Mouse (Mus musculus): ENCODE results near the gene Arrb2. TPM values are rescaled to one million over a fixed set of nuclear protein-coding genes. Genes with fewer than 3 reads are reported as not detected.

The Arrb2 gene
- polyA plus RNA-seq (2015; fragmentation: Nextera tagmentation; extraction: Ambion mirVana) = 10.1 and 10.7 TPM in 2 replicates

DNA sequence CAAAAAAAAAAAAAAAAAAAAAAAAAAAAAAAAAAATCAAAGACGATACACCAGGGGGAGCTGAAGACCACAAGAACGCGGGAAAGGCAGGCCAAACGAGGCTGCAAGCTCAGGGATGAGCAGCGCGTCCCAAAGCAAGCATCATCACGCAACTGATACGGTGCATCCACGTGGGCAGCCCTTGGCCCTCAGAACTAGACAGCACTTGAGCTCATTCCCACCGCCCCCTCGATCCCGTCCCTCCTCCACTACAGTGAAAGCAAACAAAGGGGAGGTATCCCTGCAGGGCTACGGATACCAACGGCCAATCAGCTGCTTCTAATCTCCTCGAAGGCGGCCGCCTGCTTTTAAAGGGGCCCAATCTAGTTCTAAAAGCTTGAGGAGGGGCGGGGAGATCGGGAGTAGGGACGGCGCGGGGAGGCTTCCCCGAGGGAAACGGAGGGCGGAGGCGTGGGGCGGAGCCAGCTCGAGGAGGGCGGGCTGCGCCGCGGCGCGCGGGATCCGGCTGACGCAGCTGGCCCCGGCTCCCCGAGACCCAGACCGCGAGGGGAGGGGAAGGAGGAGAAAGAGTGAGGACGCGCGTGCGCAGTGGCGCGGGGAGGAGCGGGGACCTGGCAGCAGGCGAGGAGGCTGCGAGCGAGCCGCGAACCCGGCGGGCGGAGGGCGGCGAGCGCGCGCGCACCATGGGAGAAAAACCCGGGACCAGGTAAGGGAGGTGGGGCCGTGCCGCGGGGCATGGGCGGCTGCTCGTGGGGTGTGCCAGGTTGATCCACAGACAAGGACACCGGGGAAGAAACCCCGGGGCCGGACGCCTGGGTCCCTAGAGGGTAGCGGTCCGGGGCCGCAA is at the start of gene Arrb2:
Gene Arrb2 (plus strand): TSS at position 588 of the 847 bp plus-strand sequence.
- Histone ChIP-seq H3K9ac (ENCODE audit: low read depth, low read length) (peak within 1 kb of the TSS; percentile 82), H3K36me3 (ENCODE audit: control insufficient read depth, insufficient read depth, low read length) (0 out of 2 replicates have a peak, but pooled peaks cover 2% of the 10 kb centered on the region), H3K27me3 (replicated peaks; ENCODE audit: control insufficient read depth, insufficient read depth, low read length) (no peaks in the 10 kb centered on the region), H3K9me3 (ENCODE audit: control insufficient read depth, low read length) (no peaks in the 10 kb centered on the region), H3K4me1 (ENCODE audit: control insufficient read depth, insufficient read depth, low read length) (peaks cover 16% of the 10 kb centered on the region), H3K27ac (ENCODE audit: low read length) (peak within 1 kb of the TSS; percentile 66), H3K4me3 (ENCODE audit: low read length) (peak within 1 kb of the TSS; percentile 79), H3K4me2 (ENCODE audit: low read depth, low read length) (peak within 1 kb of the TSS; percentile 93)
- 2% methylated on average over 70 of the region's 75 CpGs for WGBS
- ATAC-seq = peak; percentile 98

DNA sequence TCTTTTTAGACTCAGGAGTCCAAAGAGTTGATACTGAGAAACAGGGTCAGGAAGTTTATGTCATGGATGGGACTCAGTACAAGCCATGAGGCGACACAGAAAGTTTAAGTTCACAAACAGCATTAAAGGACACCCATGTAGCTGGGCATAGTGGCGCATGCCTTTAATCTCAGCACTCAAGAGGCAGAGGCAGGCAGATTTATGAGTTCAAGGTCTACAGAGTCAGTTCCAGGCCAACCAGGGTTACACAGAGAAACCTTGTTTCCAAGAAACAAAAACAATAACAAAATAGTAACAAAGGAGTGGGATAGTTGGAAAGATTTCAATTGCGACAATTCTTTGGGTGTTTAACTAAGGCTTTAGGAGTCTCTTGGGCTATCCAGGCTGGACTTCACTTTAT is 48.3 kb upstream of the Arrb2 start:
- Histone ChIP-seq H3K9me3 (ENCODE audit: control insufficient read depth, low read length) (no peaks in the 10 kb centered on the region), H3K4me1 (ENCODE audit: control insufficient read depth, insufficient read depth, low read length) (no peaks in the 10 kb centered on the region), H3K9ac (ENCODE audit: low read depth, low read length) (no peak overlapping the region), H3K27me3 (replicated peaks; ENCODE audit: control insufficient read depth, insufficient read depth, low read length) (no peaks in the 10 kb centered on the region), H3K4me2 (ENCODE audit: low read depth, low read length) (no peak overlapping the region), H3K4me3 (ENCODE audit: low read length) (no peak overlapping the region), H3K27ac (ENCODE audit: low read length) (no peak overlapping the region), H3K36me3 (ENCODE audit: control insufficient read depth, insufficient read depth, low read length) (no peaks in the 10 kb centered on the region)
- 87% methylated on average over 3 of the region's 3 CpGs for WGBS
- ATAC-seq = no peak

GRCm38 (mm10) chr11:70387436-70387835 is 45.0 kb upstream of the Arrb2 start:
- no peaks in the 10 kb centered on the region for H3K4me1 ChIP-seq (ENCODE audit: control insufficient read depth, insufficient read depth, low read length)
- no peak overlapping the region for H3K27ac ChIP-seq (ENCODE audit: low read length)
- 0 out of 2 replicates have a peak, but pooled peaks cover 4% of the 10 kb centered on the region for H3K36me3 ChIP-seq (ENCODE audit: control insufficient read depth, insufficient read depth, low read length)
- WGBS = 82% methylated on average over 5 of the region's 5 CpGs
- no peaks in the 10 kb centered on the region for H3K9me3 ChIP-seq (ENCODE audit: control insufficient read depth, low read length)
- no peak overlapping the region for H3K4me2 ChIP-seq (ENCODE audit: low read depth, low read length)
- no peaks in the 10 kb centered on the region for H3K27me3 ChIP-seq (replicated peaks; ENCODE audit: control insufficient read depth, insufficient read depth, low read length)
- ATAC-seq = no peak
- no peak overlapping the region for H3K9ac ChIP-seq (ENCODE audit: low read depth, low read length)
- H3K4me3 ChIP-seq (ENCODE audit: low read length) = no peak overlapping the region

- no peak for ATAC-seq
- Histone ChIP-seq H3K27me3 (replicated peaks; ENCODE audit: control insufficient read depth, insufficient read depth, low read length) (no peaks in the 10 kb centered on the region), H3K9ac (ENCODE audit: low read depth, low read length) (no peak overlapping the region), H3K27ac (ENCODE audit: low read length) (no peak overlapping the region), H3K4me1 (ENCODE audit: control insufficient read depth, insufficient read depth, low read length) (no peaks in the 10 kb centered on the region), H3K4me3 (ENCODE audit: low read length) (no peak overlapping the region), H3K9me3 (ENCODE audit: control insufficient read depth, low read length) (no peaks in the 10 kb centered on the region), H3K36me3 (ENCODE audit: control insufficient read depth, insufficient read depth, low read length) (peaks cover 10% of the 10 kb centered on the region; the same call in 1 of the 2 replicates), H3K4me2 (ENCODE audit: low read depth, low read length) (no peak overlapping the region)
- WGBS = 77% methylated on average over 5 of the region's 5 CpGs
Observed at GRCm38 (mm10) chr11:70389421-70389820, 43.0 kb upstream of the Arrb2 start.

DNA sequence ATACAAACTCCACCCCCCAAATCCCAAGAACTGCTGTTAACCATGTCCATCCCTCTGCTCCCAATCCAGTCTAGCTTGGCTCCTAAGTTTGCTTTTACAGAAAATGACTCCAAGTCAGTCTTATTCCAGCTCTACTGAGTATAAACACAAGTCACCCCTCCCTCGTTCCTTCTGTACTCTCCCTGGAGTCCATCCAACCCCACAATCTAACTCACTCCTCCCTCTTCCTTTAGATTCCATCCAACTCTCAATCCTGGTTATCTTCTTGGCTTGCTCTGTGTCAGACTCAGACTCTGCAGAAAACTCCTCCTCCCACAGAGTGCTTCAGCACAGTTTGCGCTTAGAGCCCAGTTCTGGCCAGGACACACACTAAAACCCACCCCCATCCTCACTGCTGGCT is 28.8 kb upstream of the Arrb2 start:
- H3K36me3 ChIP-seq (ENCODE audit: control insufficient read depth, insufficient read depth, low read length) = peaks cover 3% of the 10 kb centered on the region; the same call in 1 of the 2 replicates
- 60% methylated on average over 2 of the region's 2 CpGs for WGBS
- ATAC-seq = peak; percentile 65

DNA sequence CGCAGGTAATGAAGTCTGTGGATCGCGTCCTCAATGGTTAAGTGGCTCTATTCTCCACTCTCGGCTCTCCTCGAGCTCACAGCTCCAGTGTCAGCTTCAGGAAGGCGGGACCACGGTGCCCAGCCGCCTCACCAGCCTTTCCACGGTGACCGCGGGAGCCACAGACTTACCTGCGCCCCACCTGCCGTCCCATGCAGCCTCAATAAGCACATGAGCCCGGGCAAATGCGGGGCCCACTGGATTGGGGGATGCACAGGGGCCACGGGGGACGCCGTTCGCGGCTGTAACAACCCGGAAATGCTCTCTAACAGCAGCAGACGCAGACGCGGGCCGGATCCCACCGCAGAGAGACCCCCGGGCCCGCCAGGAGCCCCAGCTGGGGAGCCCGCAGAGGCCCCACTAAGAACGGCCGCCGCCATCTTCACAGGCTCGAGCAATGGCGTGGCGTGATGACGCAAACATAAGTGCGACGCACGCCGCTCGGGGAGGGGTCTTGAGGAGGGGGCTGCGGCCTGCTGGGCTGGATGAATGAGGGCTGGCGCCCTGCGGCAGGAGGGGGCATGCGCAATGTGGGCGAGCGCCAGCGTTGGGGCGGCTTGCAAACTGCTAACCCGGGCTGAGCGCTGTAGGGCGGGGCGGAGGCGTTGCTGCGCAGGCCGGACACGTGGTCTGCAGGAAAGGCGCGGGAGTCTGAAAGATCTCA is 22.7 kb upstream of the Arrb2 start, which contains the start of gene Pelp1:
Gene Pelp1 (minus strand): TSS at position 438 of the 703 bp plus-strand sequence.
- WGBS = under 1% methylated on average over 59 of the region's 59 CpGs

More for the DNA sequence above, 28.8 kb upstream of the Arrb2 start:
- H3K4me2 ChIP-seq (ENCODE audit: low read depth, low read length) = no peak overlapping the region
- no peak overlapping the region for H3K9ac ChIP-seq (ENCODE audit: low read depth, low read length)
- peaks cover 11% of the 10 kb centered on the region for H3K4me1 ChIP-seq (ENCODE audit: control insufficient read depth, insufficient read depth, low read length)
- H3K27me3 ChIP-seq (replicated peaks; ENCODE audit: control insufficient read depth, insufficient read depth, low read length) = no peaks in the 10 kb centered on the region
- no peaks in the 10 kb centered on the region for H3K9me3 ChIP-seq (ENCODE audit: control insufficient read depth, low read length)
- no peak overlapping the region for H3K4me3 ChIP-seq (ENCODE audit: low read length)
- no peak overlapping the region for H3K27ac ChIP-seq (ENCODE audit: low read length)

DNA sequence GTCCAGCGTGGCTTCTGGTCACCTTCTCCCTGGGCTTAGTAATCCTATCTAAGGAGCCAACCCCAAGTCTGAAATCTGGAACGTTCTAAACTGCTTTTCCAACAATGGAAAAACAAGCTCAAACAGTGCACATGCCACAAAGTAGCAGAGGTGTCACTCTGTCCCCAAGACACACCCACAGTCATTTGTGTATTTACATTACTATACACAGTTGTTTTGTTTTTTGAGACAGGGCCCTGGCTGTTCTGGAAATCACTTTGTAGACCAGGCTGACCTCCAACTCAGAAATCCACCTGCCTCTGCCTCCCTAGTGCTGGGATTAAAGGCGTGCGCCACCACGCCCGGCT is 22.2 kb upstream of the Arrb2 start:
- 0 out of 2 replicates have a peak, but pooled peaks have one; percentile 6 for ATAC-seq
- H3K27ac ChIP-seq (ENCODE audit: low read length) = peak overlapping the region; percentile 83; the same call in 1 of the 2 replicates
- H3K36me3 ChIP-seq (ENCODE audit: control insufficient read depth, insufficient read depth, low read length) = no peaks in the 10 kb centered on the region
- peak overlapping the region; percentile 98 for H3K4me3 ChIP-seq (ENCODE audit: low read length)
- peaks cover 23% of the 10 kb centered on the region for H3K4me1 ChIP-seq (ENCODE audit: control insufficient read depth, insufficient read depth, low read length)
- peak overlapping the region; percentile 91 for H3K4me2 ChIP-seq (ENCODE audit: low read depth, low read length)
- H3K27me3 ChIP-seq (replicated peaks; ENCODE audit: control insufficient read depth, insufficient read depth, low read length) = no peaks in the 10 kb centered on the region
- H3K9ac ChIP-seq (ENCODE audit: low read depth, low read length) = peak overlapping the region; percentile 99
- 57% methylated on average over 6 of the region's 6 CpGs for WGBS
- no peaks in the 10 kb centered on the region for H3K9me3 ChIP-seq (ENCODE audit: control insufficient read depth, low read length)

More for the DNA sequence above, 22.7 kb upstream of the Arrb2 start, which contains the start of gene Pelp1:
- H3K9ac ChIP-seq (ENCODE audit: low read depth, low read length) = peak within 1 kb of the TSS; percentile 99
- H3K27ac ChIP-seq (ENCODE audit: low read length) = peak within 1 kb of the TSS; percentile 83
- peak within 1 kb of the TSS; percentile 98 for H3K4me3 ChIP-seq (ENCODE audit: low read length)
- peak; percentile 95 for ATAC-seq
- H3K9me3 ChIP-seq (ENCODE audit: control insufficient read depth, low read length) = no peaks in the 10 kb centered on the region
- H3K36me3 ChIP-seq (ENCODE audit: control insufficient read depth, insufficient read depth, low read length) = no peaks in the 10 kb centered on the region
- H3K27me3 ChIP-seq (replicated peaks; ENCODE audit: control insufficient read depth, insufficient read depth, low read length) = no peaks in the 10 kb centered on the region
- peaks cover 23% of the 10 kb centered on the region for H3K4me1 ChIP-seq (ENCODE audit: control insufficient read depth, insufficient read depth, low read length)
- H3K4me2 ChIP-seq (ENCODE audit: low read depth, low read length) = peak within 1 kb of the TSS; percentile 91

DNA sequence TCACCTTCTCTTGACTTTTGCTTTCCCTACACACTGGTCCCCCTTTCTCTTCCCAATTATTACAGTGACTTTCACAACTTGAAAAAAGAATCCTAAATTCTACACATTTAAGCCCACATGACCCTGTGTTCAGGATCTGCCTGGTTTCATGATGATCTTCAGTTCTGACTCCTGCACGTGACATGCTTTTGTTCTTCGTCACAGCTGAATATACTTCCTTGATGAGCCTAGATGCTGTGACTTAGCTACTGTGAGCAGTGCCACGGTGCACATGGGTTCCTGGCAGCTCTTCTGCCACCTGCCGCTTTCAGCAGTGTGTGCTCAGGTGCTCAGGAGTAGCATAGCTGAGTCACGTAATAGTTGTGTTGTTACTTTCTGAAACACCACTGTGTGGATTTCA is 19.8 kb upstream of the Arrb2 start:
- 72% methylated on average over 5 of the region's 5 CpGs for WGBS
- H3K4me1 ChIP-seq (ENCODE audit: control insufficient read depth, insufficient read depth, low read length) = peaks cover 21% of the 10 kb centered on the region
- no peaks in the 10 kb centered on the region for H3K27me3 ChIP-seq (replicated peaks; ENCODE audit: control insufficient read depth, insufficient read depth, low read length)
- no peak overlapping the region for H3K9ac ChIP-seq (ENCODE audit: low read depth, low read length)
- no peaks in the 10 kb centered on the region for H3K9me3 ChIP-seq (ENCODE audit: control insufficient read depth, low read length)
- H3K36me3 ChIP-seq (ENCODE audit: control insufficient read depth, insufficient read depth, low read length) = no peaks in the 10 kb centered on the region
- no peak for ATAC-seq
- no peak overlapping the region for H3K4me2 ChIP-seq (ENCODE audit: low read depth, low read length)
- no peak overlapping the region for H3K4me3 ChIP-seq (ENCODE audit: low read length)
- no peak overlapping the region for H3K27ac ChIP-seq (ENCODE audit: low read length)

GRCm38 (mm10) chr11:70413961-70414360 is 18.5 kb upstream of the Arrb2 start:
- WGBS = 6% methylated on average over 3 of the region's 3 CpGs
- no peak for ATAC-seq
- Histone ChIP-seq H3K4me3 (ENCODE audit: low read length) (no peak overlapping the region), H3K27ac (ENCODE audit: low read length) (no peak overlapping the region), H3K9ac (ENCODE audit: low read depth, low read length) (no peak overlapping the region), H3K36me3 (ENCODE audit: control insufficient read depth, insufficient read depth, low read length) (no peaks in the 10 kb centered on the region), H3K4me1 (ENCODE audit: control insufficient read depth, insufficient read depth, low read length) (peaks cover 9% of the 10 kb centered on the region), H3K27me3 (replicated peaks; ENCODE audit: control insufficient read depth, insufficient read depth, low read length) (no peaks in the 10 kb centered on the region), H3K4me2 (ENCODE audit: low read depth, low read length) (no peak overlapping the region), H3K9me3 (ENCODE audit: control insufficient read depth, low read length) (no peaks in the 10 kb centered on the region)
